Mouse (Mus musculus) testis, adult 2 months (tissue): ENCODE results near the gene Slc25a35. TPM values are rescaled to one million over a fixed set of nuclear protein-coding genes. Genes with fewer than 3 reads are reported as not detected.
"Not testable (repeated sequence)": the region's sequence is repeated elsewhere in the genome, so short reads cannot be mapped to it uniquely, and the experiment has no call there.

Experiments
- H3K27ac ChIP-seq: fragments of 200-500 bp; 2 replicates; pipeline ENCODE4 v1.5.1; 2012; ENCODE audit warnings: low read depth, low read length; ENCODE audit not compliant: control insufficient read depth, insufficient read depth
- H3K27me3 ChIP-seq: fragments of 200-500 bp; 2 replicates; pipeline ENCODE4 v1.6.1; 2012; ENCODE audit warnings: mild to moderate bottlenecking, low read length, moderate library complexity; ENCODE audit not compliant: control insufficient read depth, insufficient read depth
- H3K36me3 ChIP-seq: fragments of 200-500 bp; 2 replicates; pipeline ENCODE4 v1.6.1; 2012; ENCODE audit warnings: mild to moderate bottlenecking, low read length; ENCODE audit not compliant: control insufficient read depth, insufficient read depth
- H3K4me1 ChIP-seq: fragments of 200-500 bp; 2 replicates; pipeline ENCODE4 v1.6.1; 2012; ENCODE audit warnings: low read length; ENCODE audit not compliant: control insufficient read depth, insufficient read depth
- H3K4me3 ChIP-seq: fragments of 200-500 bp; 2 replicates; pipeline ENCODE4 v1.5.1; 2012; ENCODE audit warnings: low read depth, mild to moderate bottlenecking, low read length, moderate library complexity, mixed read lengths; ENCODE audit not compliant: control insufficient read depth
- CTCF ChIP-seq: fragments of 200-500 bp; IDR thresholded peaks from 2 replicates; pipeline ENCODE4 v1.5.1; 2012; ENCODE audit warnings: low read depth, mild to moderate bottlenecking, inconsistent platforms, low read length, moderate library complexity; ENCODE audit not compliant: control insufficient read depth, insufficient read depth, insufficient replicate concordance
- POLR2A ChIP-seq: fragments of 200-500 bp; IDR thresholded peaks from 2 replicates; pipeline ENCODE4 v1.6.1; 2012; ENCODE audit warnings: low read depth, mild to moderate bottlenecking, inconsistent platforms, low read length, moderate library complexity; ENCODE audit not compliant: control insufficient read depth
- polyA plus RNA-seq: library from polyadenylated mRNA; depleted of rRNA; stranded (reverse); fragments of >200 nt; gene quantifications from 2 replicates; pipeline ENCODE4 v1.2.3, GENCODE M21; 2012

Slc25a35 gene
- polyA plus RNA-seq, 1 experiment = 56.4 TPM

DNA sequence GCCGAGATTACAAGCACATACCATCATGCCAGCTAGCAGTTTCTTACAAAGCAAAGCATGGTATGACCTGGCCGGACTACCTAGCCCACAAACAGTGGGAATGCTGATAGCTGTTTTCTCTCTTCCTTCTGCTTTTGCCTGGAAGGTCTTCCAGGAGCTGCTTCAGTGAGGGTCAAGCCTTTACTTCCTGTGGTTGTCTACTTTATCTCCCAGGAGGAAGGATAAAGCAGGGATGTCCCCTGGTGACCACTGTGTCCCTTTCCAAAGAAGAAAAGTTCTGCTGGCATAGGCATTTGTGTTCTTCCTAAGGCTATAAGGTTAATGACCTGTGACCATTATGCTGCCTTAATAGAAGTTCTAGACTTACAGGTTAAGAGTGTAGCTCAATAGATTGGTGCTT, 4.5 kb upstream of the Slc25a35 start:
- no peaks in the 10 kb centered on the region for H3K27me3 ChIP-seq
- H3K36me3 ChIP-seq = no peaks in the 10 kb centered on the region
- H3K4me1 ChIP-seq = peaks cover 2% of the 10 kb centered on the region
- no peak overlapping the region for H3K27ac ChIP-seq
- no peak overlapping the region for H3K4me3 ChIP-seq
- TF ChIP-seq CTCF (no peak), POLR2A (no peak)

DNA sequence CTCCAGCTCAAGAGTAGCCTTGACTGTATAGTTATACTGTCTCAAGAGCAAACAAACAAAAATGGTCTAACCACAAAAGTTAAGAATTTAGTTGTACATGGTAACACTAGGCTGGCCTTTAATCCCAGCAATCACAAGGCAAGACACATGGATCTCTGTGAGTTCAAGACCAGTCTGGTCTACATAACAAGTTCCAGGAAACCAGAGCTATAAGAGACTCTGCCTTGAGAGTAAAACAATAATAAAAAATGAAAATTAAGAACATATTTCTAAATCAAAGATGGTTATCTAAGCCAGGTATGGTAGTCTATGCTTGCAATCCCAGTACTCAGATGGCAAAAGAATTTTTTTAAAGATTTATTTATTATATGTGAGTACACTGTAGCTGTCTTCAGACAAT, 2.9 kb upstream of the Slc25a35 start:
- Histone ChIP-seq H3K36me3 (no peaks in the 10 kb centered on the region), H3K4me3 (no peak overlapping the region), H3K27ac (no peak overlapping the region), H3K27me3 (no peaks in the 10 kb centered on the region), H3K4me1 (peaks cover 4% of the 10 kb centered on the region)
- no peak for TF ChIP-seq POLR2A
- TF ChIP-seq CTCF = no peak

DNA sequence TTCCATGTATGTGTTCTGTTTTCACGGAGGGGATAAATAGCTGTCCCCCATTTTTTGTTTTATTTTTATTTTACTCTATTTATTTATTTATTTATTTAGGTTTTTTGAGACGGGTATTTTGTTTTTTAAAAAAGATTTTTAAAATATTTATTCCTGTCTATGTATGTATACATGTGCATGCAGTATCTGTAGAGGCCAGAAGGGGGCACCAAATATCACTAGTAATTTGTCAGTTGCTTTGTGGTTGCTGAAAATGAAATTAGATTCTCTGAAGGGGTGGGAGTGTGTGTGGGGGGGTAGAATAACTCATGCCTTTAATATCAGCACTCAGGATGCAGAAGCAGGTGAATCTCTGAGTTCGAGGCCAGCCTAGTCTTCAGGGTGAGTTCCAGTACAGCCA, 2.1 kb upstream of the Slc25a35 start:
- H3K36me3 ChIP-seq = no peaks in the 10 kb centered on the region
- H3K27ac ChIP-seq = no peak overlapping the region
- H3K4me3 ChIP-seq = no peak overlapping the region
- TF ChIP-seq CTCF = no peak
- TF ChIP-seq POLR2A = no peak
- peaks cover 4% of the 10 kb centered on the region for H3K4me1 ChIP-seq
- no peaks in the 10 kb centered on the region for H3K27me3 ChIP-seq

DNA sequence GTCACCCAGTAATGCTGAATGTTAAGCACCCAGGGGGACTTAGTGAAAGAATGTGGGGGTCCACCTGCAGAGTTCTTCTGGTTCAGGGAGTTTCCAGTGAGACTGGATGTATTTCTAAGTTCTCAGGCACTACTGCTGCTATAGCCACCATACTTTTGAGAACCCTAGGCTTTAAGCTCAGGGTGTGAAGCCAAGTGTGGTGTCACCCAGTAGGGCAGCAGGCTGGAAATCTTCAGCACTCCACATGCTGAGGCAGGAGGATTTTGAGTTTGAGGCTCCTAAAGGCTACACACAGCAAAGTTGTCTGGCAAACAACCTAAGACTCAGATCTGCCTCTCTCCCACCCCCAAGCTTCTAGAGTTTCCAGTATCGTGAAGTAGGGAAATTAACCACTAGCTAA, 1.4 kb upstream of the Slc25a35 start:
- no peaks in the 10 kb centered on the region for H3K36me3 ChIP-seq
- H3K27me3 ChIP-seq = no peaks in the 10 kb centered on the region
- H3K4me3 ChIP-seq = peak overlapping the region; percentile 98
- peaks cover 7% of the 10 kb centered on the region for H3K4me1 ChIP-seq
- TF ChIP-seq CTCF (no peak), POLR2A (no peak)
- no peak overlapping the region for H3K27ac ChIP-seq

DNA sequence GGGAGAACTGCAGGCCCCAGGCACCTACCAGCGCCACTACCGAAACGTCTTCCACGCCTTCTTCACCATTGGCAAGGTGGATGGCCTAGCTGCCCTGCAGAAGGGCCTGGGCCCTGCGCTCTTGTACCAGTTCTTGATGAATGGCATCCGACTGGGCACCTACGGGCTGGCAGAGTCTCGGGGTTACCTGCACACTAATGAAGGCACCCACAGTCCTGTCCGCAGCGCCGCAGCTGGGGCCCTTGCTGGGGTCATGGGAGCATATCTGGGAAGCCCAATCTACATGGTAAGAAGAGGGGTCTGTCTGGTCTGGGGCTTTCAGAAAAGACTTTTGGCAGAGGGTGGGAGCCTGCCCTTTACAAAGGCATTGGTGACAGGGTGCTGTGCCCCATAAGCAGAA, 821 bp downstream of the Slc25a35 start:
- Histone ChIP-seq H3K27me3 (no peaks in the 10 kb centered on the region), H3K36me3 (peaks cover 2% of the 10 kb centered on the region; the same call in 1 of the 2 replicates), H3K4me3 (peak overlapping the region; percentile 98), H3K27ac (0 out of 2 replicates have a peak overlapping the region, but pooled peaks have one; percentile 1), H3K4me1 (peaks cover 16% of the 10 kb centered on the region)
- TF ChIP-seq POLR2A (no peak), CTCF (no peak)

DNA sequence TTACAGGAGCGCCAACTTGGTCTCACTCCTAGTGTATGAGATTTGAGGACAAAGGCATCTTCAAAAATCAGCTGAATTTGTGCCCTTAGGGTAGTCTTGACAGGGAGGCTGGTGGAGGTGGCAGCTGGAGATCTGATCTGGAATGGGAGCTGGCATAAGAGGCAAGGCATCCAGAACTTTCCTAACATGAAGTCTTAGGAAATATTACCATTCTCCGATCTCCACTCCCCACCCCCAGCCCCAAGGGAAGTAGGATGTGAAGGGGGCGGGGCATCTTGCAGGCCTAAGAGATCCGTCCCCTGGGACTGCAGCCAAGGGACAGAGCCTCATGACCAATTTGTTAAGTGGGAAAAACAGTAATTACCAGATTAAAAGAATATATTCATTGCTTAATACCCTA, 2.3 kb downstream of the Slc25a35 start:
- H3K4me1 ChIP-seq = peaks cover 21% of the 10 kb centered on the region

DNA sequence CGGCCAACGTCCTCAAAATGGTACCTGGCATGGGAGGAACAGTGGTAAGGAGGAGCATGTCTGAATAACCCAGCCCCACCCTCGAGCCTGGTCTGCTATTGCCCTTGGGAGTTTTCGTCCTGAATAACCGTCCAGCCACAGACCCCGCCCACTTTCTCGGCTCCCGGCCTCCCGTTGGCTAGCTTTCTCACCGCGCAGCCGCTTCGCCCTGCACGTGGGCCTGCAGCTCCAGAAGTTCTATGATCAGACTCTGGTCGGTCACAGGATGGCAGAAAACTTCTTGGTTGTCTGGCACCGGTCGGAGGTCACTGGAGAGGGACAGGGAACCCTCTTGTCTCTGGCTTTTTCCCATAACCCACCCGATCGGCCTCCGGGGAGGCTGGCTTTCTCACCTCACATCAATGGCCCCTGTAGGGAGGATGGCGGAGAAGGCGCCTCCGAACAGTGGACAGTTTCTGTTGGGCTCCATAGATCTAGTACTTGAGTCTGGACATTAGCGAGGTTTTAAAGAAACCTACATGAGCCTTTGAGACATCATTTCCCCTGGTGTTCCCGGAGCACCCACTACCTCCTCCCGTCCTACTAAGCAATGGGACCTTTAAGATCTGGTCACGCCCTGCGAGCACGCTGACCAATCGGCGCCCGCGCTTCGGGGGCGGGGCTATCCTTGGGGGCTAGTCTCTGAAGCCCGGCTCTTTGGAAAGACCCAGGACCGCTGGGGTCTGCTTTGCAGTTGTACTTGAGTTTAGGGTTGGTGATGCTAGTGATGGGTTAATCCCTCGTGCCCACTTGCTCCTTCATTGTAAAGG, 5.5 kb downstream of the Slc25a35 start:
- Histone ChIP-seq H3K4me1 (peaks cover 24% of the 10 kb centered on the region), H3K4me3 (peak overlapping the region; percentile 91), H3K27ac (peak overlapping the region; percentile 95)
- not testable (repeated sequence) for H3K36me3 ChIP-seq, H3K27me3 ChIP-seq
- TF ChIP-seq POLR2A = peak; percentile 55; the same call in 1 of the 2 replicates

More for the DNA sequence above, 2.3 kb downstream of the Slc25a35 start:
- peaks cover 2% of the 10 kb centered on the region; the same call in 1 of the 2 replicates for H3K36me3 ChIP-seq
- H3K4me3 ChIP-seq = peak overlapping the region; percentile 30
- no peak for TF ChIP-seq POLR2A
- no peak for TF ChIP-seq CTCF
- H3K27me3 ChIP-seq = no peaks in the 10 kb centered on the region
- H3K27ac ChIP-seq = no peak overlapping the region; the same call in 1 of the 2 replicates
